ENCODE assay signal across 8 mouse cellular contexts in the genomic region with DNA sequence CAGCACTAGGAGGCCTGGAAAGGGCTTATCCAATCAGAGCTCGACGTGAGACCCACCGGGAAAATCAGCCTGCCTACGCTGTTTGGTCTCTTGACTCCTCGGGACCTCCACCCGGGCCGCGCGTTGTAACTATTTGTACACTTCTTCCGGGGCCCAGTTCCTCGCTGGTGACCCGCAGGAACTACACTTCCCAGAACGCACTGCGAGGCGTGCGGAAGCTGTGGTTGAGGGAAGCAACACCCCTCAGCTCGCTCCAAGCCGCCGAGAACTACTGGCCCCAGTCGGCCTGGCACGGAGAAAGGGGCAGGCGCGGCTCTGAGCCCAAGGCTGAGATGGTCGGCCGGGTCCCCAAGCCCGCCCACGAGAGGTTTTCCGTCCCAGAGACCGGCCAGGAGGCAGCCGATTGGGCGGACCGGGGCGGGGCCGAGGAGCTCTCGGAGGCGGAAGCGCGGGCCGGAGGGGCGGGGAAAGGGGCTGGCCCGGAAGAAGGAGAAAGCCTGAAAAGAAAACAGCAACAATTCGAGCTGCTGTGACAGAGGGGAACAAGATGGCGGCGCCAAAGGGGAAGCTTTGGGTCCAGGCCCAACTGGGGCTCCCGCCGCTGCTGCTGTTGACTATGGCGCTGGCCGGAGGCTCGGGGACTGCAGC. TPM values are rescaled to one million over a fixed set of nuclear protein-coding genes. Genes with fewer than 3 reads are reported as not detected.
DNase-seq lines count a peak whose midpoint lies in the region; ATAC-seq lines count a peak whose summit lies in the region.

A gene (plus strand): TSS at position 218 of the 648 bp plus-strand sequence.

- peak within 1 kb of the TSS; percentile 87 to 98 for H3K4me3 ChIP-seq in heart, embryonic 14.5 days (ENCODE audit: control insufficient read depth in 1 of 2, insufficient read depth in 1 of 2, low read depth in 1 of 2, low read length in 2 of 2)
- peak within 1 kb of the TSS; percentile 94 for H3K4me3 ChIP-seq in liver, embryonic 13.5 days (replicated peaks)
- H3K4me3 ChIP-seq in stomach, embryonic 16.5 days (replicated peaks; ENCODE audit: low read length): peak within 1 kb of the TSS; percentile 88

- H3K9me3 ChIP-seq in heart, embryonic 14.5 days (ENCODE audit: control insufficient read depth, low read length): no peaks in the 10 kb centered on the region
- no peaks in the 10 kb centered on the region for H3K9me3 ChIP-seq in liver, embryonic 13.5 days (replicated peaks)
- no peaks in the 10 kb centered on the region for H3K9me3 ChIP-seq in stomach, embryonic 16.5 days (replicated peaks; ENCODE audit: control insufficient read depth, low read length)

- peak; percentile 89 for DNase-seq in c-Kit-negative CD71-positive TER-119-positive erythroid progenitor cells, embryonic 14.5 days (ENCODE audit: low read depth, low spot score)
- peak; percentile 96 for DNase-seq in fibroblast of lung, adult 2 months (ENCODE audit: low read depth)
- peak; percentile 99 for DNase-seq in kidney, postnatal 14 days
- DNase-seq in liver, embryonic 13.5 days: peak; percentile 95
- DNase-seq in neural tube, embryonic 10.5 days (ENCODE audit: extremely low spot score, low spot score): peak; percentile 97

- H3K27me3 ChIP-seq in heart, embryonic 14.5 days (ENCODE audit: control insufficient read depth, insufficient read depth, low read length): no peaks in the 10 kb centered on the region
- H3K27me3 ChIP-seq in liver, embryonic 13.5 days: no peaks in the 10 kb centered on the region
- no peaks in the 10 kb centered on the region for H3K27me3 ChIP-seq in stomach, embryonic 16.5 days (ENCODE audit: control insufficient read depth, insufficient read depth, low read length)

- peaks cover 29% of the 10 kb centered on the region for H3K36me3 ChIP-seq in heart, embryonic 14.5 days (ENCODE audit: control insufficient read depth, insufficient read depth, low read length)
- H3K36me3 ChIP-seq in liver, embryonic 13.5 days: peaks cover 15% of the 10 kb centered on the region; the same call in 1 of the 2 replicates
- no peaks in the 10 kb centered on the region for H3K36me3 ChIP-seq in stomach, embryonic 16.5 days (ENCODE audit: control insufficient read depth, insufficient read depth, low read length)

- WGBS in heart, embryonic 14.5 days: under 1% methylated on average over 47 of the region's 49 CpGs
- under 1% methylated on average over 48 of the region's 49 CpGs for WGBS in liver, embryonic 13.5 days (ENCODE audit: insufficient replicate concordance)
- under 1% methylated on average over 49 of the region's 49 CpGs for WGBS in stomach, embryonic 16.5 days

- H3K4me1 ChIP-seq in heart, embryonic 14.5 days (ENCODE audit: control insufficient read depth in 2 of 2, insufficient read depth in 2 of 2, low read length in 2 of 2): peaks cover 0 to 21% of the 10 kb centered on the region in 2 experiments; a peak in 2 of 4 replicates
- peaks cover 51% of the 10 kb centered on the region for H3K4me1 ChIP-seq in liver, embryonic 13.5 days (replicated peaks)
- peaks cover 18% of the 10 kb centered on the region for H3K4me1 ChIP-seq in stomach, embryonic 16.5 days (ENCODE audit: control insufficient read depth, insufficient read depth, low read length)

- peak within 1 kb of the TSS; percentile 71 for H3K4me2 ChIP-seq in heart, embryonic 14.5 days (ENCODE audit: low read length)
- H3K4me2 ChIP-seq in liver, embryonic 13.5 days: peak within 1 kb of the TSS; percentile 72
- H3K4me2 ChIP-seq in stomach, embryonic 16.5 days (ENCODE audit: low read depth, low read length): peak within 1 kb of the TSS; percentile 66

- H3K27ac ChIP-seq in heart, embryonic 14.5 days (replicated peaks in 1 of 2; ENCODE audit: control insufficient read depth in 1 of 2, insufficient read depth in 1 of 2, low read depth in 2 of 2, low read length in 2 of 2): peak within 1 kb of the TSS; percentile 96 to 97
- peak within 1 kb of the TSS; percentile 92 for H3K27ac ChIP-seq in liver, embryonic 13.5 days
- H3K27ac ChIP-seq in stomach, embryonic 16.5 days (ENCODE audit: low read length): peak within 1 kb of the TSS; percentile 94

- H3K9ac ChIP-seq in heart, embryonic 14.5 days (ENCODE audit: low read length): peak within 1 kb of the TSS; percentile 94
- peak within 1 kb of the TSS; percentile 96 for H3K9ac ChIP-seq in liver, embryonic 13.5 days
- peak within 1 kb of the TSS; percentile 91 for H3K9ac ChIP-seq in stomach, embryonic 16.5 days (ENCODE audit: low read length)

- ATAC-seq in CD4-positive, CD25-positive, alpha-beta regulatory T cell, adult 4 months: peak; percentile 87
- ATAC-seq in heart, embryonic 14.5 days (ENCODE audit: insufficient number of reproducible peaks, insufficient read depth, low FRiP score, low read depth): peak; percentile 88
- ATAC-seq in liver, embryonic 13.5 days (ENCODE audit: low read depth): peak; percentile 89
- ATAC-seq in stomach, embryonic 16.5 days (ENCODE audit: insufficient read depth, low FRiP score): peak; percentile 95

RNA-seq across cellular contexts. Expression of the gene that starts here (rescaled TPM):
- polyA plus RNA-seq in CD4-positive, CD25-positive, alpha-beta regulatory T cell, adult 4 months (2017; shearing (Covaris generic)): 100 to 1,000 TPM; 439 to 478 TPM
- 330 and 352 TPM in 2 replicates for polyA plus RNA-seq in heart, embryonic 14.5 days (2014; fragmentation: Nextera tagmentation; extraction: Ambion mirVana)
- 150 and 179 TPM in 2 replicates for polyA plus RNA-seq in liver, embryonic 13.5 days (2015; fragmentation: Nextera tagmentation; extraction: Ambion mirVana)
- polyA plus RNA-seq in stomach, embryonic 16.5 days (2015; fragmentation: Nextera tagmentation; extraction: Ambion mirVana): 442 and 466 TPM in 2 replicates

Comparison
In these comparisons a context has a peak if more than half of its experiments do, and no peak if none do; other contexts are left out.
1. Peak in every context shown above with its lines: DNase-seq, ATAC-seq, H3K4me3 ChIP-seq and H3K27ac ChIP-seq.